In the genomic region with DNA sequence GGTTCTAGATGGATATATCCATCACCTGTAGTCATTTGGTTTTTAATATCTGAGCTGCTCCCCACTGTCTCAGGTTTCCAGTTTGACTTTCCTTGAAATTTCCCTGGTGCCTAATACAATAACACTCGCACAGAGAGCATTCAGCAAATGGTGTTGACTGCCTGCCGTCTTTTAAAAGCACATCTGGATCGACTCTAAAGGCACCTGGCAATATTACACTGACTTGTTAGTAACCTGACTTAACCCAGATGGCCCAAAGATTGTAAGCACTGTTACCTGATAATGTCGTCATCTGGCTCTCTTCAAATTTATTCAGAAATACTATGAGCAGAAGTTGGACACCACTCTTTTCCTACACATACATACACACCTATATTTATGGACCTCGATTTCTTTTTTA, we compare ENCODE assay signal across 20 mouse cellular contexts.
DNase-seq lines count a peak whose midpoint lies in the region; ATAC-seq and TF ChIP-seq lines count a peak whose summit lies in the region.
"Had no signal": no experiment of that assay in that cellular context is flagged by ENCODE, and none has a peak within 500 bp of the region (broad histone marks: within the 10 kb centered on the region; RNA-seq: fewer than 3 reads in every experiment).

No protein-coding gene starts in this region.

- H3K9me3 ChIP-seq in limb, embryonic 12.5 days = no peaks in the 10 kb centered on the region
- no peaks in the 10 kb centered on the region for H3K9me3 ChIP-seq in hindbrain, postnatal 0 days (ENCODE audit: low read length)
- H3K9me3 ChIP-seq: embryonic facial prominence, embryonic 15.5 days; forebrain, embryonic 10.5 days; heart, embryonic 15.5 days; hindbrain, embryonic 15.5 days had no signal

- no peak overlapping the region for H3K27ac ChIP-seq in limb, embryonic 12.5 days
- no peak overlapping the region for H3K27ac ChIP-seq in hindbrain, postnatal 0 days
- H3K27ac ChIP-seq: embryonic facial prominence, embryonic 15.5 days; forebrain, embryonic 10.5 days; heart, embryonic 15.5 days; hindbrain, embryonic 15.5 days had no signal

- H3K9ac ChIP-seq in limb, embryonic 12.5 days (replicated peaks) = no peak overlapping the region
- no peak overlapping the region for H3K9ac ChIP-seq in hindbrain, postnatal 0 days (replicated peaks; ENCODE audit: low read length)
- H3K9ac ChIP-seq: embryonic facial prominence, embryonic 15.5 days; heart, embryonic 15.5 days; hindbrain, embryonic 15.5 days had no signal

- ATAC-seq in limb, embryonic 12.5 days (ENCODE audit: insufficient number of reproducible peaks, insufficient read depth, low FRiP score, low TSS enrichment, low read depth) = peak; percentile 80
- no peak for ATAC-seq in hindbrain, postnatal 0 days
- ATAC-seq: forebrain, embryonic 14.5 days had no signal

- H3K4me2 ChIP-seq in limb, embryonic 12.5 days = no peak overlapping the region
- no peak overlapping the region for H3K4me2 ChIP-seq in hindbrain, postnatal 0 days (ENCODE audit: low read depth, low read length)
- H3K4me2 ChIP-seq: embryonic facial prominence, embryonic 15.5 days; heart, embryonic 15.5 days; hindbrain, embryonic 15.5 days had no signal

- H3K36me3 ChIP-seq in limb, embryonic 12.5 days = no peaks in the 10 kb centered on the region
- H3K36me3 ChIP-seq in hindbrain, postnatal 0 days (ENCODE audit: insufficient read depth, low read length) = no peaks in the 10 kb centered on the region
- H3K36me3 ChIP-seq: embryonic facial prominence, embryonic 15.5 days; forebrain, embryonic 10.5 days; heart, embryonic 15.5 days; hindbrain, embryonic 15.5 days had no signal

- no peaks in the 10 kb centered on the region for H3K4me1 ChIP-seq in limb, embryonic 12.5 days (replicated peaks)
- no peaks in the 10 kb centered on the region for H3K4me1 ChIP-seq in hindbrain, postnatal 0 days (ENCODE audit: insufficient read depth, low read length)
- H3K4me1 ChIP-seq: embryonic facial prominence, embryonic 15.5 days; forebrain, embryonic 10.5 days; heart, embryonic 15.5 days; hindbrain, embryonic 15.5 days had no signal

- DNase-seq in embryo, embryonic 10.5 days (ENCODE audit: low spot score) = peak; percentile 32
- DNase-seq in embryo, embryonic 11 days = peak; percentile 28
- DNase-seq in forelimb bud, embryonic 11.5 days (ENCODE audit: low read depth, low spot score) = peak; percentile 75
- DNase-seq in right cerebral cortex, postnatal 4 days = no peak
- DNase-seq in spleen, postnatal 4 days (ENCODE audit: low spot score in 2 of 2) = no peak
- no peak for DNase-seq in cerebellum, postnatal 25 days
- DNase-seq in hindbrain, postnatal 0 days (ENCODE audit: low spot score) = no peak
- DNase-seq: adrenal gland, adult 8-10 months; adrenal gland, postnatal 36 days; cerebellum, adult 2 months; cerebellum, postnatal 10 days; gastrocnemius, postnatal 14 days; kidney, adult 11 months had no signal

- no peak overlapping the region for H3K4me3 ChIP-seq in limb, embryonic 12.5 days (replicated peaks)
- H3K4me3 ChIP-seq in hindbrain, postnatal 0 days (ENCODE audit: low read length) = no peak overlapping the region
- H3K4me3 ChIP-seq: embryonic facial prominence, embryonic 15.5 days; erythroblast, embryonic 14.5 days; forebrain, embryonic 10.5 days; heart, embryonic 15.5 days; hindbrain, embryonic 15.5 days had no signal

- no peaks in the 10 kb centered on the region for H3K27me3 ChIP-seq in limb, embryonic 12.5 days
- no peaks in the 10 kb centered on the region for H3K27me3 ChIP-seq in hindbrain, postnatal 0 days (ENCODE audit: insufficient read depth, low read length)
- H3K27me3 ChIP-seq: embryonic facial prominence, embryonic 15.5 days; heart, embryonic 15.5 days; hindbrain, embryonic 15.5 days had no signal

- 33% methylated on average over 5 of the region's 5 CpGs for WGBS in limb, embryonic 12.5 days
- WGBS in hindbrain, postnatal 0 days = 75% methylated on average over 5 of the region's 5 CpGs

- TF ChIP-seq CTCF in hindbrain, postnatal 0 days (IDR thresholded peaks at IDR 0.05; ENCODE audit: low read depth) = no peak

Comparison
In these comparisons a context has a peak if more than half of its experiments do, and no peak if none do; other contexts are left out.
1. DNase-seq: peak in embryo, embryonic 10.5 days (single experiment), embryo, embryonic 11 days (single experiment) and forelimb bud, embryonic 11.5 days (single experiment); none in right cerebral cortex, postnatal 4 days (single experiment), spleen, postnatal 4 days (0 of 2), cerebellum, postnatal 25 days (0 of 2) and hindbrain, postnatal 0 days (single experiment).